Mouse (Mus musculus) testis, adult 2 months (tissue): ENCODE measurements around the gene Sorcs1.

Source experiments
- CTCF ChIP-seq: fragments of 200-500 bp; IDR thresholded peaks from 2 replicates; pipeline ENCODE4 v1.5.1; 2012; ENCODE audit warnings: low read depth, mild to moderate bottlenecking, inconsistent platforms, low read length, moderate library complexity; ENCODE audit not compliant: control insufficient read depth, insufficient read depth, insufficient replicate concordance
- POLR2A ChIP-seq: fragments of 200-500 bp; IDR thresholded peaks from 2 replicates; pipeline ENCODE4 v1.6.1; 2012; ENCODE audit warnings: low read depth, mild to moderate bottlenecking, inconsistent platforms, low read length, moderate library complexity; ENCODE audit not compliant: control insufficient read depth

GRCm38 (mm10) chr19:50366446-50366845, 312.0 kb downstream of the Sorcs1 start:
- TF ChIP-seq POLR2A (no peak), CTCF (no peak)
